8 mouse cellular contexts compared by ENCODE assay signal in the genomic region with DNA sequence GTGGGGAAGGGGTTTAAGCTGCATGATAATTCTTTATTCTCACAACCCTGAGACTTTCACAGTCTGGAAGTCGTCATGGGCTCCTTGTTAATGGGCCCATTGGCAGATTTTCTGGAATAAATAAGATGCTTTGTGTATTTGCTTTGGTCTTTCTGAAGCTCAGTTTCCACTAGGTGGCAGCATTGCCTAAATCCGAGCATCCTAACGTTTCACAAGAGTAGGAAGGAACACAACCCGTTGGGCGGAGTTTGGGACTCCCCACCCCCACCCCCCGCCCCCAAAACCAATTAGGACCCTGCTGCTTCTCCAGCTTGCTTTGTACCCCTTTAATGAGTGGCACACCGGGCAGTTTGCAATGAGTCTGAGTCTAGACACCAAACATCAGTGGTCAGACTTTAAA.
A peak's percentile ranks its signal among the peaks of the same experiment; 100 is the strongest.
DNase-seq lines count a peak whose midpoint lies in the region; ATAC-seq lines count a peak whose summit lies in the region.

No protein-coding gene starts in this region.

- H3K27me3 ChIP-seq in megakaryocyte, embryonic 14.5 days (replicated peaks): peaks cover 5% of the 10 kb centered on the region

- no peaks in the 10 kb centered on the region for H3K36me3 ChIP-seq in megakaryocyte, embryonic 14.5 days (replicated peaks; ENCODE audit: low read length)

- no peaks in the 10 kb centered on the region for H3K9me3 ChIP-seq in megakaryocyte, embryonic 14.5 days

- peak; percentile 72 for DNase-seq in gastrocnemius, postnatal 10 days
- peak; percentile 92 for DNase-seq in hindlimb bud, embryonic 11.5 days (ENCODE audit: extremely low spot score, low read depth, low spot score)
- peak; percentile 80 to 85 for DNase-seq in left cerebral cortex, adult 18-20 months (ENCODE audit: low spot score in 2 of 2)
- DNase-seq in right cerebral cortex, postnatal 14 days: peak; percentile 86
- peak; percentile 50 to 74 for DNase-seq in urinary bladder, postnatal 4 days (ENCODE audit: low spot score in 2 of 2)

- peak overlapping the region; percentile 87 for H3K4me3 ChIP-seq in megakaryocyte, embryonic 14.5 days (replicated peaks)

- H3K4me1 ChIP-seq in megakaryocyte, embryonic 14.5 days: peaks cover 12% of the 10 kb centered on the region; the same call in 1 of the 2 replicates

- ATAC-seq in activated CD4-positive, CD25-positive, alpha-beta regulatory T cell, adult 4 months: peak; percentile 54
- ATAC-seq in common myeloid progenitor, adult 5-6 weeks (replicated peaks; ENCODE audit: low read depth, poor library complexity, severe bottlenecking): peak; percentile 98

Comparison
In these comparisons a context has a peak if more than half of its experiments do, and no peak if none do; other contexts are left out.
1. Peak in every context shown above with its lines: DNase-seq, ATAC-seq and H3K4me3 ChIP-seq.